Mouse (Mus musculus): Measurements from ENCODE around the gene Nav3. TPM values are rescaled to one million over a fixed set of nuclear protein-coding genes. Genes with fewer than 3 reads are reported as not detected.

The Nav3 gene
- polyA plus RNA-seq, 1 experiment from 2014 or later: 27.5 TPM

- no peak overlapping the region for H3K4me3 ChIP-seq
- no peak overlapping the region for H3K27ac ChIP-seq (replicated peaks)
- no peak overlapping the region for H3K9ac ChIP-seq
- H3K4me2 ChIP-seq: no peak overlapping the region
- no peaks in the 10 kb centered on the region for H3K36me3 ChIP-seq
- 93% methylated on average over 2 of the region's 2 CpGs for WGBS
- H3K4me1 ChIP-seq (replicated peaks): peaks cover 6% of the 10 kb centered on the region
- ATAC-seq (ENCODE audit: low read depth): no peak
- H3K9me3 ChIP-seq: no peaks in the 10 kb centered on the region
- H3K27me3 ChIP-seq: no peaks in the 10 kb centered on the region
These were observed 287.1 kb downstream of the Nav3 start for GRCm38 (mm10) chr10:110168892-110169291.

GRCm38 (mm10) chr10:110162596-110162995 lies 293.4 kb downstream of the Nav3 start:
- ATAC-seq (ENCODE audit: low read depth): no peak
- no peaks in the 10 kb centered on the region for H3K36me3 ChIP-seq
- H3K4me3 ChIP-seq: no peak overlapping the region
- H3K9ac ChIP-seq: no peak overlapping the region
- no peak overlapping the region for H3K4me2 ChIP-seq
- H3K9me3 ChIP-seq: no peaks in the 10 kb centered on the region
- H3K4me1 ChIP-seq (replicated peaks): peaks cover 55% of the 10 kb centered on the region
- H3K27ac ChIP-seq (replicated peaks): no peak overlapping the region
- no peaks in the 10 kb centered on the region for H3K27me3 ChIP-seq

- 26% methylated on average over 5 of the region's 5 CpGs for WGBS
- H3K27ac ChIP-seq (replicated peaks): peak overlapping the region; percentile 84
These were observed 295.1 kb downstream of the Nav3 start for GRCm38 (mm10) chr10:110160894-110161293.

GRCm38 (mm10) chr10:110159548-110159947 lies 296.5 kb downstream of the Nav3 start:
- Histone ChIP-seq H3K27me3 (no peaks in the 10 kb centered on the region), H3K4me2 (no peak overlapping the region), H3K9ac (no peak overlapping the region), H3K4me1 (replicated peaks) (peaks cover 64% of the 10 kb centered on the region), H3K9me3 (no peaks in the 10 kb centered on the region), H3K27ac (replicated peaks) (peak overlapping the region; percentile 84), H3K4me3 (no peak overlapping the region), H3K36me3 (no peaks in the 10 kb centered on the region)
- no peak for ATAC-seq (ENCODE audit: low read depth)
- WGBS: 24% methylated on average over 1 of the region's 1 CpGs

More at GRCm38 (mm10) chr10:110160894-110161293, 295.1 kb downstream of the Nav3 start:
- peaks cover 56% of the 10 kb centered on the region for H3K4me1 ChIP-seq (replicated peaks)
- H3K9me3 ChIP-seq: no peaks in the 10 kb centered on the region
- H3K4me3 ChIP-seq: no peak overlapping the region
- H3K9ac ChIP-seq: no peak overlapping the region
- peak overlapping the region; percentile 4; the same call in 1 of the 2 replicates for H3K4me2 ChIP-seq
- H3K36me3 ChIP-seq: no peaks in the 10 kb centered on the region
- no peaks in the 10 kb centered on the region for H3K27me3 ChIP-seq
- ATAC-seq (ENCODE audit: low read depth): peak; percentile 62

GRCm38 (mm10) chr10:110158122-110158521 lies 297.9 kb downstream of the Nav3 start:
- Histone ChIP-seq H3K4me3 (no peak overlapping the region), H3K4me2 (no peak overlapping the region), H3K27me3 (no peaks in the 10 kb centered on the region), H3K9ac (no peak overlapping the region), H3K4me1 (replicated peaks) (peaks cover 61% of the 10 kb centered on the region), H3K36me3 (no peaks in the 10 kb centered on the region), H3K9me3 (no peaks in the 10 kb centered on the region), H3K27ac (replicated peaks) (no peak overlapping the region)
- no peak for ATAC-seq (ENCODE audit: low read depth)
- WGBS: 54% methylated on average over 3 of the region's 3 CpGs

GRCm38 (mm10) chr10:110156412-110156811 lies 299.6 kb downstream of the Nav3 start:
- Histone ChIP-seq H3K9ac (no peak overlapping the region), H3K27me3 (no peaks in the 10 kb centered on the region), H3K36me3 (no peaks in the 10 kb centered on the region), H3K4me3 (no peak overlapping the region), H3K27ac (replicated peaks) (no peak overlapping the region), H3K4me2 (no peak overlapping the region), H3K4me1 (replicated peaks) (peaks cover 52% of the 10 kb centered on the region), H3K9me3 (no peaks in the 10 kb centered on the region)
- 38% methylated on average over 1 of the region's 1 CpGs for WGBS
- ATAC-seq (ENCODE audit: low read depth): no peak

GRCm38 (mm10) chr10:110155494-110155893 lies 300.5 kb downstream of the Nav3 start:
- 75% methylated on average over 2 of the region's 2 CpGs for WGBS
- ATAC-seq (ENCODE audit: low read depth): no peak
- Histone ChIP-seq H3K4me2 (no peak overlapping the region), H3K36me3 (no peaks in the 10 kb centered on the region), H3K27ac (replicated peaks) (peak overlapping the region; percentile 80), H3K27me3 (no peaks in the 10 kb centered on the region), H3K4me1 (replicated peaks) (peaks cover 43% of the 10 kb centered on the region), H3K4me3 (no peak overlapping the region), H3K9ac (no peak overlapping the region), H3K9me3 (no peaks in the 10 kb centered on the region)

GRCm38 (mm10) chr10:110154873-110155237 lies 301.1 kb downstream of the Nav3 start:
- H3K4me3 ChIP-seq: no peak overlapping the region
- 31% methylated on average over 1 of the region's 1 CpGs for WGBS
- H3K9ac ChIP-seq: no peak overlapping the region
- no peaks in the 10 kb centered on the region for H3K9me3 ChIP-seq
- no peaks in the 10 kb centered on the region for H3K27me3 ChIP-seq
- ATAC-seq (ENCODE audit: low read depth): peak; percentile 76
- no peak overlapping the region for H3K4me2 ChIP-seq
- H3K27ac ChIP-seq (replicated peaks): no peak overlapping the region
- H3K4me1 ChIP-seq (replicated peaks): peaks cover 38% of the 10 kb centered on the region
- no peaks in the 10 kb centered on the region for H3K36me3 ChIP-seq

- no peaks in the 10 kb centered on the region for H3K9me3 ChIP-seq
- peak overlapping the region; percentile 86 for H3K27ac ChIP-seq (replicated peaks)
- 54% methylated on average over 6 of the region's 6 CpGs for WGBS
These were observed 301.8 kb downstream of the Nav3 start for GRCm38 (mm10) chr10:110154001-110154872.

GRCm38 (mm10) chr10:110120572-110120971 lies 335.4 kb downstream of the Nav3 start:
- Histone ChIP-seq H3K9ac (no peak overlapping the region), H3K4me3 (no peak overlapping the region), H3K4me1 (replicated peaks) (peaks cover 2% of the 10 kb centered on the region), H3K36me3 (no peaks in the 10 kb centered on the region), H3K27me3 (no peaks in the 10 kb centered on the region), H3K4me2 (no peak overlapping the region), H3K9me3 (no peaks in the 10 kb centered on the region), H3K27ac (replicated peaks) (no peak overlapping the region)
- no peak for ATAC-seq (ENCODE audit: low read depth)

More at GRCm38 (mm10) chr10:110154001-110154872, 301.8 kb downstream of the Nav3 start:
- Histone ChIP-seq H3K36me3 (no peaks in the 10 kb centered on the region), H3K4me3 (no peak overlapping the region), H3K4me1 (replicated peaks) (peaks cover 31% of the 10 kb centered on the region), H3K9ac (no peak overlapping the region), H3K27me3 (no peaks in the 10 kb centered on the region), H3K4me2 (no peak overlapping the region)
- ATAC-seq (ENCODE audit: low read depth): peak; percentile 90

- no peak overlapping the region for H3K27ac ChIP-seq (replicated peaks)
- H3K36me3 ChIP-seq: no peaks in the 10 kb centered on the region
- 75% methylated on average over 2 of the region's 2 CpGs for WGBS
- H3K27me3 ChIP-seq: no peaks in the 10 kb centered on the region
- no peaks in the 10 kb centered on the region for H3K9me3 ChIP-seq
- no peak overlapping the region for H3K9ac ChIP-seq
- no peaks in the 10 kb centered on the region for H3K4me1 ChIP-seq (replicated peaks)
- no peak overlapping the region for H3K4me3 ChIP-seq
- ATAC-seq (ENCODE audit: low read depth): no peak
- no peak overlapping the region for H3K4me2 ChIP-seq
These were observed 338.7 kb downstream of the Nav3 start for GRCm38 (mm10) chr10:110117341-110117740.

- Histone ChIP-seq H3K4me1 (replicated peaks) (no peaks in the 10 kb centered on the region), H3K27ac (replicated peaks) (no peak overlapping the region), H3K4me2 (no peak overlapping the region), H3K4me3 (no peak overlapping the region), H3K27me3 (no peaks in the 10 kb centered on the region), H3K9me3 (no peaks in the 10 kb centered on the region), H3K9ac (no peak overlapping the region), H3K36me3 (no peaks in the 10 kb centered on the region)
- 72% methylated on average over 5 of the region's 5 CpGs for WGBS
- ATAC-seq (ENCODE audit: low read depth): no peak
These were observed 343.1 kb downstream of the Nav3 start for GRCm38 (mm10) chr10:110112669-110113458.
